Mouse (Mus musculus): ENCODE data around the gene 2510039O18Rik.

- TF ChIP-seq CTCF (IDR thresholded peaks at IDR 0.05; ENCODE audit: low read depth, low read length) = no peak
- TF ChIP-seq GATA1 (IDR thresholded peaks at IDR 0.05; ENCODE audit: borderline replicate concordance, low read length) = no peak
Measured at GRCm38 (mm10) chr4:147978391-147978790, 37.7 kb downstream of the 2510039O18Rik start.

All from G1E (cell line).